Mouse (Mus musculus): ENCODE results near the gene Rap1gap. TPM values are rescaled to one million over a fixed set of nuclear protein-coding genes. Genes with fewer than 3 reads are reported as not detected.

Gene Rap1gap
- total RNA-seq, 4 experiments from 2014 or later = 253 to 279 (median 259) TPM

GRCm38 (mm10) chr4:137721563-137721962 is 57.0 kb downstream of the Rap1gap start:
- DNase-seq (ENCODE audit: low spot score in 2 of 2) = no peak

- DNase-seq (ENCODE audit: low spot score in 2 of 2) = no peak
Observed at GRCm38 (mm10) chr4:137722230-137722629, 57.7 kb downstream of the Rap1gap start.

GRCm38 (mm10) chr4:137722692-137723427 is 58.3 kb downstream of the Rap1gap start:
- DNase-seq (ENCODE audit: low spot score in 2 of 2) = peak; percentile 78 to 86

GRCm38 (mm10) chr4:137723527-137723926 is 59.0 kb downstream of the Rap1gap start:
- no peak for DNase-seq (ENCODE audit: low spot score in 2 of 2)

GRCm38 (mm10) chr4:137724212-137724611 is 59.7 kb downstream of the Rap1gap start:
- no peak for DNase-seq (ENCODE audit: low spot score in 2 of 2)

GRCm38 (mm10) chr4:137724766-137725165 is 60.2 kb downstream of the Rap1gap start:
- peak in 1 of 2 experiments; percentile 43 for DNase-seq (ENCODE audit: low spot score in 2 of 2)

- no peak for DNase-seq (ENCODE audit: low spot score in 2 of 2)
Observed at GRCm38 (mm10) chr4:137725541-137726145, 61.1 kb downstream of the Rap1gap start.

GRCm38 (mm10) chr4:137726739-137727505 is 62.4 kb downstream of the Rap1gap start:
- no peak for DNase-seq (ENCODE audit: low spot score in 2 of 2)

GRCm38 (mm10) chr4:137727506-137728187 is 63.1 kb downstream of the Rap1gap start:
- DNase-seq (ENCODE audit: low spot score in 2 of 2) = peak in 1 of 2 experiments; percentile 47

- DNase-seq (ENCODE audit: low spot score in 2 of 2) = peak; percentile 37 to 48
Observed at GRCm38 (mm10) chr4:137728399-137729154, 64.1 kb downstream of the Rap1gap start.

GRCm38 (mm10) chr4:137729155-137729855 is 64.8 kb downstream of the Rap1gap start:
- DNase-seq (ENCODE audit: low spot score in 2 of 2) = no peak

- DNase-seq (ENCODE audit: low spot score in 2 of 2) = peak; percentile 83 to 87
Observed at GRCm38 (mm10) chr4:137730134-137730533, 65.6 kb downstream of the Rap1gap start.

- no peak for DNase-seq (ENCODE audit: low spot score in 2 of 2)
Observed at GRCm38 (mm10) chr4:137730757-137731156, 66.2 kb downstream of the Rap1gap start.

GRCm38 (mm10) chr4:137731891-137732290 is 67.4 kb downstream of the Rap1gap start:
- no peak for DNase-seq (ENCODE audit: low spot score in 2 of 2)

GRCm38 (mm10) chr4:137732361-137732760 is 67.8 kb downstream of the Rap1gap start:
- DNase-seq (ENCODE audit: low spot score in 2 of 2) = no peak

- no peak for DNase-seq (ENCODE audit: low spot score in 2 of 2)
Observed at GRCm38 (mm10) chr4:137732962-137733361, 68.4 kb downstream of the Rap1gap start.

- DNase-seq (ENCODE audit: low spot score in 2 of 2) = no peak
Observed at GRCm38 (mm10) chr4:137733459-137733858, 68.9 kb downstream of the Rap1gap start.

GRCm38 (mm10) chr4:137736220-137736701 is 71.7 kb downstream of the Rap1gap start:
- DNase-seq (ENCODE audit: low spot score in 2 of 2) = no peak

GRCm38 (mm10) chr4:137737760-137738159 is 73.2 kb downstream of the Rap1gap start:
- DNase-seq (ENCODE audit: low spot score in 2 of 2) = no peak

Data from layer of hippocampus, adult 8-10 months (tissue).